Mouse (Mus musculus) embryonic fibroblast, embryonic 13.5 days (primary cell): Measurements from ENCODE around the gene Ostn. TPM values are rescaled to one million over a fixed set of nuclear protein-coding genes. Genes with fewer than 3 reads are reported as not detected.

Experiments
- H3K27ac ChIP-seq: 2 replicates; pipeline ENCODE4 v1.5.1; 2012; ENCODE audit warnings: low read length, control low read depth, inconsistent platforms; ENCODE audit not compliant: insufficient read depth
- H3K4me1 ChIP-seq: 2 replicates; pipeline ENCODE4 v1.6.1; 2011; ENCODE audit warnings: low read length; ENCODE audit not compliant: control insufficient read depth, insufficient read depth
- H3K4me3 ChIP-seq: 2 replicates; pipeline ENCODE4 v1.5.1; 2011; ENCODE audit warnings: mild to moderate bottlenecking, control low read depth, low read length; ENCODE audit not compliant: insufficient read depth
- CTCF ChIP-seq: IDR thresholded peaks from 2 replicates; pipeline ENCODE4 v1.5.1; 2011; ENCODE audit warnings: mild to moderate bottlenecking, control low read depth, low read length, moderate library complexity, borderline replicate concordance; ENCODE audit not compliant: insufficient read depth
- POLR2A ChIP-seq: IDR thresholded peaks from 2 replicates; pipeline ENCODE4 v1.6.1; 2011; ENCODE audit warnings: low read depth, mild to moderate bottlenecking, control low read depth, low read length, moderate library complexity
- polyA plus RNA-seq: library from polyadenylated mRNA; stranded (reverse); fragments of >200 nt; gene quantifications from 2 replicates; pipeline ENCODE4 v1.2.4, GENCODE M21; 2011; ENCODE audit warnings: low read depth; ENCODE audit not compliant: missing spikeins, insufficient read length

Ostn gene
- polyA plus RNA-seq, 1 experiment: 2.3 TPM

DNA sequence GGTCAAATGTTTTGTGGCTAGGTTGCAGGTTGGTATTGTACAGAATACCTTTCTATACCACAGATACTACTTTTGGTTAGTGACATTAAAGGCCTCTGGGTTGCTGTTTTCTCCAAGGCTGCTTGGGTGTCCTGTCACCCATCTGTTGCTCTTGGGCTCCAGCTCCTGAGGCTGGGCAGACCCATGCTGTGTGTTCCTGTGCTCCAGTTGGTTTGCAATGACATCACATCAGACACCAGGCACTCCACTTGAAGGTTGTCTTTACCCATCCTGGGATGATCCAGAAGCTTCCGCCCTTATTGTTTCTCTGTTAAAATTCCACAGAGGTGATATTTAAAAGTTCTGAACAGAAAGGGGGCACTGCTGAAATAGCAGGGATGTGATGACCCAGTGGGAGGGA lies 89.7 kb downstream of the Ostn start:
- 0 out of 2 replicates have a peak overlapping the region, but pooled peaks have one; percentile 4 for H3K27ac ChIP-seq
- H3K4me3 ChIP-seq: no peak overlapping the region
- H3K4me1 ChIP-seq: no peaks in the 10 kb centered on the region; the same call in 1 of the 2 replicates
- TF ChIP-seq CTCF: no peak
- TF ChIP-seq POLR2A: no peak

DNA sequence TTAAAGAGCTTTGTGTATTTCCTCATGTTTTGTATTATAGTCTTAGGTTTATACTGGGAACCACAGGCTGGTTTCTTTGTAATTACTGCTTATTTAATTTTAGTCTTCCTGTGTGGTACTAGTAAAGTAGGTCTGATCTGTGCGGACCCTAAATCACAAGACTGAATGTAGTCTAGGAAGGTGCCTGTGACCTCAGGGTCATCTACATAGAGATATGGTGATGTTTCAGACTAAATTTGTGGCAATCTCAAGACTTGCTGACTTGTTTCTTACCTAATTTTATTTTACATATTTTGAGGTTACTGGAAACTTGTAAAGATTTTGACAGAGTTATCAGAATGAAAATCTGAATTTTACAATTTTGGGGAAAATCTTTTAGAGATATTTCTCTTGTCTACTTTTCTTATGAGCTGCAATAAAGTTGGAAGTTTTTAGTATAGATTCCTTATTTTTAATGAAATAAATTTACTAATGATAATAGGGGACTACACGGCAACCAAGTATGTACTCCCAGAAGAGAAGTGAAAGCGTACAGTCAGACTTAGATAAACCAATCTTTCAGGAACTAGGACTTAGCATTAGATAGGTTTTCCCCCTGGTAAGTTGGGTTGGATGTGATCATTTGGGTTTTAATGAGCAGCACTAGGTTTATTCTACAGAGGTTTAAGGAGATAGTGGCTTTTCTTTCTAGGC lies 91.9 kb downstream of the Ostn start:
- TF ChIP-seq CTCF: no peak
- TF ChIP-seq POLR2A: no peak
- H3K27ac ChIP-seq: no peak overlapping the region
- no peaks in the 10 kb centered on the region; the same call in 1 of the 2 replicates for H3K4me1 ChIP-seq
- no peak overlapping the region for H3K4me3 ChIP-seq

DNA sequence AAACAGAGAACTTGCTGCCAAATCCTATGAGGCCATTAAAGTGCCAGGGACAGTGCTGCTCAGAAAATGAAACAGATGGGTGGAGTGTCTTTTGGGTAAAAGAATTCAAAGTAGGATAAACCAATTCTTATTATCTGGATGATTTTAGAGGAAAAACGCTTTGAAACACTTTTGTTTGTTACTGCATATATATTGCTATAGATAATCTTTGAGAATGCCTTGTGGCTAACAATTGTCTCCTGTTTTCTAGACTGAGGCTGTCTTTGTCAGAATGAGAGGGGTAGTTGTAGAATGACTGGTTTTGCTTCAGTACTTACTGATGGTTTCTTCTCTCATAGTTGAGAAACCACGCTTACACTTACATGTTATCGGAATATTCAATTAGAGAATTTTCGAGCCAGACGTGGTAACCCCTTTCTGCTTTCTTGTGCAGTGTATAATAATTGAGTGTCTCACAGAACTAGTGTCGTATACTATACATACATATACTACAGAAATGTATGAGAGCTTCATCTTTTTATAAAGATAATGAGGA lies 92.5 kb downstream of the Ostn start:
- Histone ChIP-seq H3K4me3 (no peak overlapping the region), H3K27ac (no peak overlapping the region), H3K4me1 (no peaks in the 10 kb centered on the region; the same call in 1 of the 2 replicates)
- TF ChIP-seq CTCF: no peak
- no peak for TF ChIP-seq POLR2A

Other genes with a start within 250 kb of the Ostn start
- gene Uts2b, start 62.8 kb downstream of the Ostn start, polyA plus RNA-seq: 0.60 TPM in 1 of 2 replicates, not detected in the other
- gene Ccdc50, start 81.4 kb downstream of the Ostn start, polyA plus RNA-seq: 69.8 and 72.6 TPM in 2 replicates